Mouse (Mus musculus) inflammation-experienced regulatory T-cells, adult 6 months (primary cell): ENCODE measurements around the gene Hoxd12. TPM values are rescaled to one million over a fixed set of nuclear protein-coding genes. Genes with fewer than 3 reads are reported as not detected.

Experiments
- ATAC-seq: one replicate; pipeline ENCODE4 v1.8.0; 2017
- polyA plus RNA-seq, 3 experiments: library from polyadenylated mRNA; unstranded; fragments of 100-300 nt; shearing (Covaris generic); gene quantifications; one replicate each; pipeline ENCODE4 v1.2.1; 2017

The Hoxd12 gene
- polyA plus RNA-seq, 3 experiments from 2014 or later = not detected

- ATAC-seq = no peak
Measured at GRCm38 (mm10) chr2:74666411-74666810, 8.4 kb upstream of the Hoxd12 start.

- no peak for ATAC-seq
Measured at GRCm38 (mm10) chr2:74667191-74667841, 7.5 kb upstream of the Hoxd12 start.

DNA sequence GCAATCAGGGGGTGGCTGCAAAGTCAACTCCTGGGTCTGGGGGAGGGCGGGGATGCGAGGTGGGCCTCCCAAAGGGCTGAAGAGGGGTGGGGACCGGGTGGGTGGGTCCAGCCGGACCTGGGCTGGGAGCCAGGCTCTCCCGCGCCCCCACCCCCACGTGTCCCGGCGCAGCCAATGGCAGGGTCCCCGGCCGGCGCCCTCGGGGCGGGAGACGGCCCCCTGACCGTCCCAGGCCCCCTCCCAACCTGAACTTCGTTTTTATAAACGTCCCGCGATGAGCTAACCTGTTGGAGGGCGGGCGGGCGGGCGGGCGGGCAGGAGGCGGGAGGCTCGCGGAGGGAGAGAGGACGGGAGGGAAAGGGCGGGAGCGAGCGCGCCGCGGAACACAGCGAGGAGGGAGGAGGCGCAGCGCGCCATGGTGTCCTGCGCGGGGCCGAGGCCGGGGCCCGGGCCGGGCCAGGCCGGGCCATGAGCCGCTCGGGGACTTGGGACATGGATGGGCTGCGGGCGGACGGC, 6.9 kb upstream of the Hoxd12 start, which contains the start of gene Hoxd13:
Gene Hoxd13, plus strand, starts transcription at position 469 of the 516 bp plus-strand sequence.
- ATAC-seq = no peak

- ATAC-seq = no peak
Measured at GRCm38 (mm10) chr2:74668370-74669229, 6.2 kb upstream of the Hoxd12 start.

DNA sequence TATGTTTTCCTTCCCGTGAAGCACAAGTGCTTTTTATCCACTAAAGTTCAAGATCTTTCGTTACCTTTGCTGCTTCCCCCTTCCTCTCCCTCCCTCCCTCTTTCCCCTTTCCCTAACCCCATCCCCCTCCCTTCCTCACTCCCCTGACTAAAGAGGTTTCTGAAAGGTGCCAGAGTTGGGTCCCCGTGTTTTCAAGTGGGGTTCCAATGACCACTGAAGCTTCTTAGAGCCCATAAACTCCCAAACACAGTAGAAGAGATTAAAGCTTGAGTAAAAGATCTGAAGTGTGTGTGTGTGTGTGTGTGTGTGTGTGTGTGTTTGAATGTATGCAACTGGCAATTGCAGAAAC, 5.6 kb upstream of the Hoxd12 start:
- ATAC-seq = no peak

- ATAC-seq = no peak
Measured at GRCm38 (mm10) chr2:74669650-74670235, 5.1 kb upstream of the Hoxd12 start.

- ATAC-seq = no peak
Measured at GRCm38 (mm10) chr2:74670632-74671188, 4.1 kb upstream of the Hoxd12 start.

GRCm38 (mm10) chr2:74671847-74672246, 3.0 kb upstream of the Hoxd12 start:
- ATAC-seq = no peak

- peak; percentile 64 for ATAC-seq
Measured at GRCm38 (mm10) chr2:74672481-74673362, 2.1 kb upstream of the Hoxd12 start.

- ATAC-seq = no peak
Measured at GRCm38 (mm10) chr2:74673835-74674425, 883 bp upstream of the Hoxd12 start.

- ATAC-seq = no peak
Measured at GRCm38 (mm10) chr2:74675666-74676282, 961 bp downstream of the Hoxd12 start.

GRCm38 (mm10) chr2:74676376-74677052, 1.7 kb downstream of the Hoxd12 start:
- ATAC-seq = no peak

DNA sequence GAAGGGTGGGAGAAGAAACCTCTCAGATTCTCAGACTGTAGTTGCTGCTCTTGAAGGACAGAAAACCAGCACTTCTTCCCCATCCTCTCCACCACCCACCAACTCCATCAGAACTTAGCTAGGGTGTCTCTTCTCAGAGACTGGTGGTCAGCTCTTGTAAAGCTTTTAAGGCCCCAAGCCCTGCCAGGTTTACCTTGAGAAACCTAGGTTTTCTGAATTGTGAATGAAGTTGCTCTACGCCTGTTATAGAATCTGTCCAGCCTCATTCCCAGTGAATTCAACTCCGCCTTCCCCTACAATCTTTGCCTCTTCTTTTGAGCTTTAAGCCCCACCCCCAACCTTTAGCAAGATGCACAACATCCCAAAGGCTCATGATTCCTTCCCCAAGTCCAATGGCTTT, 2.3 kb downstream of the Hoxd12 start:
- ATAC-seq = no peak

DNA sequence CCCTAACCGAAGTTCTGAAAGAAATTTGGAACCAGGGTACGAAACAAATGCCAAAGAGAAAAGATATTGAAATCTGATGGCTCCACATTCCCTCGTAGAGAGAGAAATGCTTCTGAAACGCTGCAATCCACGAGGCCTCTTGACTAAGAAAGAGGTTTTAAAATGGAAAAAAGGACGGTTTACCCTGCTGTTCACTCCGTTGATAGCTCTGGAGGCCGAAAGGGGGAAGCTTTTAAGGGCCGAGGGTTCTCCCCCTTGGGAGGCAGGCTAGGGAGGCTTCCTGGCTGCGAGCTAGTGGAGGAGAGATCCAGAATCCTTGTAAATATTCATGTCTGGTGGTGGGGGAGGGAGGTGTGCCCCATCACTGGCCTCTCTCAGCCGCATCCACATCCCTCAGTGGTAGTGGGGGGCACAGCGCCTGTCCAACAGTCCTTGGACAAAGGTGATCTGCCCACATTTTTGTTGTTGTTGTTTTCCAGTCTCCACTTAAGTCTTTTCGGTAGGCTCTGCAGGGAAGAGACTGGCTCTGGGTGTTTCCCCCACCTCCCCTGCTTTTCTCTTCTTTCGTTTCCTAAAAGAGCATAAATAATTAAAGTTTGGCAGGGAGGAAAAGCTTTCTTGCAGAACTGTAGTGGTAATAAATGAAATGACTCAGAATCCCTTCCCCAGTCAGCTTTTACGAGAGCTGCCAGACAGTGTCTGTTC, 4.2 kb downstream of the Hoxd12 start, which contains the start of gene Hoxd11:
Gene Hoxd11, plus strand, starts transcription at position 667 of the 705 bp plus-strand sequence.
- no peak for ATAC-seq

- ATAC-seq = no peak
Measured at GRCm38 (mm10) chr2:74679596-74679971, 4.8 kb downstream of the Hoxd12 start.

- ATAC-seq = no peak
Measured at GRCm38 (mm10) chr2:74679980-74680379, 5.2 kb downstream of the Hoxd12 start.

GRCm38 (mm10) chr2:74680561-74681398, 6.0 kb downstream of the Hoxd12 start:
- no peak for ATAC-seq

DNA sequence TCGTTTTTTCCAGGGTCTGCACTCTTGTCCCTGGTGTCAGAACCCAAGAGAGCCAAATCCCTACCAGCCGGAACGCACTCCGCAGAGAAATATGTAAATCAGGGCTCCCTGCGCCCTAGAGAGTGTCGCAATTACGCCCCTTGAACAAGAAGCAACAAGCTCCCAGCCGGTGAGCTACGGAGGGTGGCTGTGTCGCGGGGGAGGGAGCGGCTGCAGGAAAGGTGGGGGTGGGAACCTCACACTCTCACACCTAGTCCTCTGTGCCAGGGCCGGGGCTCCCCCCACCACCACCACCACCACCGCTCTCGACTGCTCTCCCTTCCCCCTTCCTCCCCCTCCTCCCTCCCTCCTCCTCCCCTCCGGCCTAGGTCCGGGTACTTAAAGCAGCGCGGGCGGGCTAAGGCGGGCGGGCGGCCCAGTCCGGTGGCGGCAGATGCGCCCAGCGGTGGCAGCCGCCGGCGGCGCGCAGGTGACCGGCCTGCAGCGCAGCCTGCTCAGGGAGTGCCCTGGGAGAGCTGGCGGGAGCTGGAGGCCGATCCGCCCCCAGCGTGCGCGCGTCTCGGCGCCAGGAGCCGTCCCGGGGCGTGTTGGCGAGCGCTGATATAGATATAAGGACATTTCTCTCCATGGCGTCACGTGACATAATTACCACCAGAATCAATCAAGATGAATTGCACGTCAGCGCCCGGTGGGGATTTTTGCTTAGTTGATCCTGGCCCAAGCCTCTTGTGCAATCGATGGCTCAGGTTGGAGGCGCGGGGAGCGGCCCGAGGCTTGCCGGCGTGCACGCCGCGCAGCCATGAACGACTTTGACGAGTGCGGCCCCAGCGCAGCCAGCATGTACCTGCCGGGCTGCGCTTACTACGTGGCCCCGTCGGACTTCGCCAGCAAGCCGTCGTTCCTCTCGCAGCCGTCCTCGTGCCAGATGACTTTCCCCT, 7.0 kb downstream of the Hoxd12 start:
- ATAC-seq = no peak
